Mouse (Mus musculus): ENCODE results near the gene Tspan5.

DNA sequence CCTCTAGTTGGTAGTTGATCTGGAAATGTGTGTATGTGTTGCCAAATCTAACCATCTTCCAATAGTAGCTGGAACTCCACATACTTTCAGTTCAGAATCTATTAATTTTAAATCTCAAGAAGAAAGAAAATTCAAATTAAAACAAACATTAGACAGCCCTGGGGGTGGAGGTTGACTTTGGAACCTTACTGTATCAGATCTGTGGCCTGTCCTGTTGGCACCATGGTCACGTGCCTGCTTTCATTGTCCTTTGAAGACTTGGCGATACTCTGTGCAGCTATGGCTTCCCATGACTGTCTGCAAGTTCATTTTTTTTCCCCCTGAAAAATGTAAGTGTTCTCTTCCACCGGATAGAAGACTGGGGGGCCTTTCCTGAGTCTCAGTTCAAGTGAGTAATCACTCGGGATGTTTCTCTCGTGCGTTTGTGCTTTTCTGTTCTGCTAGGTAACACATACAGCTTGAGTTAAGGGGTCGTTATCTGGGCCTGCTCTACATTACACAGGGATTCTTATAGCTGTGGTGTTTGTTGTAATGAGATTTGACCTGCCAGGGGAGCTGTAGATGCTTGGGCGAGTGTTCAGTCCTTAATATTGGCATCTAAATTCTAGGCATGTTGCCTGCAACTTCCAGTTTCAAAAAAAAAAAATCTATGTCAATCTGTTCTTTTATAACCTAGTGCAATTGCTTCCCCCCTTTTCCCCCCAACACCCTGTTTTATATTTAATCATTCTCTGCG lies 32.0 kb downstream of the Tspan5 start:
- TF ChIP-seq POLR2A (IDR thresholded peaks at IDR 0.05; ENCODE audit: low read depth, low read length) (no peak), CTCF (IDR thresholded peaks at IDR 0.05; ENCODE audit: extremely low read depth, insufficient read depth, insufficient read length, insufficient replicate concordance) (no peak)
